Mouse (Mus musculus) forebrain, postnatal 0 days (tissue): ENCODE results near the gene Cbx5. TPM values are rescaled to one million over a fixed set of nuclear protein-coding genes. Genes with fewer than 3 reads are reported as not detected.

ENCODE experiments used
- ATAC-seq: fragments of 200-750 bp; cut with Nextera tagmentation; 2 replicates; pipeline ENCODE4 v1.8.0; 2017; ENCODE audit warnings: mild to moderate bottlenecking, moderate library complexity
- DNase-seq: peaks from one replicate; pipeline ENCODE4 v3.0.0-alpha.2; 2015
- H3K27ac ChIP-seq: fragments of 300-500 bp; sonication (generic); 2 replicates; pipeline ENCODE4 v1.5.1; 2014; ENCODE audit warnings: low read depth, mild to moderate bottlenecking, antibody characterized with exemption, low read length, moderate library complexity, mixed read lengths
- H3K27me3 ChIP-seq: fragments of 300-500 bp; sonication (generic); 2 replicates; pipeline ENCODE4 v1.6.1; 2014; ENCODE audit warnings: mild to moderate bottlenecking, low read length, mixed read lengths; ENCODE audit not compliant: insufficient read depth
- H3K36me3 ChIP-seq: fragments of 300-500 bp; sonication (generic); 2 replicates; pipeline ENCODE4 v1.6.1; 2014; ENCODE audit warnings: mild to moderate bottlenecking, moderate library complexity; ENCODE audit not compliant: insufficient read depth
- H3K4me1 ChIP-seq: fragments of 300-500 bp; sonication (generic); 2 replicates; pipeline ENCODE4 v1.6.1; 2014; ENCODE audit warnings: antibody characterized with exemption; ENCODE audit not compliant: insufficient read depth
- H3K4me2 ChIP-seq: fragments of 300-500 bp; sonication (generic); 2 replicates; pipeline ENCODE4 v1.6.1; 2014; ENCODE audit warnings: low read depth, mild to moderate bottlenecking, moderate library complexity
- H3K4me3 ChIP-seq: fragments of 300-500 bp; sonication (generic); 2 replicates; pipeline ENCODE4 v1.5.1; 2014; ENCODE audit warnings: low read depth, low read length, mixed read lengths
- H3K9ac ChIP-seq: fragments of 300-500 bp; sonication (generic); 2 replicates; pipeline ENCODE4 v1.6.1; 2014; ENCODE audit warnings: mild to moderate bottlenecking
- H3K9me3 ChIP-seq: fragments of 300-500 bp; sonication (generic); 2 replicates; pipeline ENCODE4 v1.6.1; 2016; ENCODE audit warnings: low read length
- CTCF ChIP-seq: sonication (generic); IDR thresholded peaks from 2 replicates; pipeline ENCODE4 v1.5.1; 2016; ENCODE audit warnings: antibody characterized with exemption, control low read depth, low read depth
- WGBS: fragments of 180-500 bp; shearing (Covaris S2); extraction: QIAGEN DNeasy Blood & Tissue Kit; methylation state at CpG from one replicate; pipeline ENCODE4 v1.1.7; 2014; 5-methylcytosine and 5-hydroxymethylcytosine counted together
- polyA plus RNA-seq: library from polyadenylated mRNA; unstranded; fragments of >200 nt; fragmentation: Nextera tagmentation; extraction: Ambion mirVana; gene quantifications from 2 replicates; pipeline ENCODE4 v1.2.1, GENCODE M21; 2015
- total RNA-seq: library from RNA; depleted of rRNA; stranded (reverse); fragments of >200 nt; gene quantifications from 2 replicates; pipeline ENCODE4 v1.2.3, GENCODE M21; 2014

The Cbx5 gene
- total and polyA plus RNA-seq, 2 experiments from 2014 or later: 90.4 to 181 TPM

DNA sequence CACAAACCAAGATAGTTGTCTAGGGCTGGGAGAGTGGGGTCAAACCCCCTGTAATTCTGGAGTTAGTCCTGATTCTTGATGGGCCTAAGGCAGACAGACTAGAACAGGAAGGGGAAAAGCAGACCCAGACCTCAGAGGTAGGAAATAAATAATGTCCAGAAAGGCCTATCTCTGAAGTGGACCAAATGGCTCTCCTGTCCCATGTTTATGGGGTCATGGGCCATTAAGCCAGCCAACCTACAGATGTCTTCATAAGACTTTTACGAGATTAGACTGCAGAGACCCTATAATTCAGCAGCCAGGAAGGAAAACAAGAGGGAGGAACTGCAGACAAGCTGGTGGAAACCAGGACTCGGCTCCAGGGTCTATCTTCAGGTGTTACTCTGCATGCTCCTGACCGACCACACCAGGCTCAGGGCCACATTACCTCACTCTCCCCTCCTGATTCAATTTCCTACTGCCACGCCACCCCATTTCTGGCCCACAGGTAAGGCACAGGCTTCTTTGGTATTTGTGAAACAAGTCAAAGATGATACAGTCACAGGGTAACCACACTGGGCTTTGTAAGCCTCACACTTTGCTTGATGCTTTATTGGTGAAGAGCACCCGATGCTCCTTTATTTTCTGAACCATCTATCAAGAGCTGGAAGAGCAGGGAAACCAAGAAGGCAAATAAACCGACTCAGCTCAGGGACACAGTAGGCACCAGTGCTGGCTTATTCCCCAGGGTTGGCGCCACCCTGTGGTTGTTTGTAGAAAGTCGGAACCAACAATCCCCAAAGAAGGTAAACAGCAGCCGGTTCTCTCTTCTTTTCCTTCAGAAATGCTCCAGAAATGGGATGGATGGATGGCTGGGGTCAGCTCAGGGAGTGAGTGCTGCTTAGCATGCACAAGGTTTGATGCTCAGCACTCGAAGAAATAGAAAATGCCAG lies 48.8 kb downstream of the Cbx5 start:
- Histone ChIP-seq H3K4me3 (no peak overlapping the region), H3K36me3 (peaks cover 25% of the 10 kb centered on the region), H3K9me3 (no peaks in the 10 kb centered on the region), H3K4me1 (no peaks in the 10 kb centered on the region), H3K27me3 (no peaks in the 10 kb centered on the region), H3K4me2 (no peak overlapping the region), H3K27ac (no peak overlapping the region), H3K9ac (no peak overlapping the region)
- peak; percentile 69 for DNase-seq
- WGBS: 65% methylated on average over 10 of the region's 10 CpGs
- ATAC-seq: peak; percentile 71; the same call in 1 of the 2 replicates
- TF ChIP-seq CTCF: peak; percentile 79

DNA sequence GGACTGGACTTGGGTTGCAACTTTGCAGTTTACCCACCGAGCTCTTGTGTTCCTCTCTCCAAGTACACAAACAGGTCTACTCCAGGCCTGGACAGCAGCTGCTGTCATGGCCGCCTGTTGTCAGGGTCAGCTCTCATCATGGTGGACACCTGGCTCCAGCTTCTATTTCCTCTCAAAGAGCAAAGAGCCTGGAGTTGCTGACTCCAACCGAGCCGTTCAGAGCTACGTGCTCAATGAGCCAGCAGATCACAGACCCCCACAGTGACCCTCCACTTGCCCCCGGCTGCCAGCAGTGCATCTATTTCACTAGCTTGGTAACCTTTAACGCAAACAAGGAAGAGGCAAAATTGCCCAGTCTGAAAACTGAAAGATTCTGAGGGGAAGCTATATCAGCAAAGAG lies 49.5 kb downstream of the Cbx5 start:
- Histone ChIP-seq H3K27me3 (no peaks in the 10 kb centered on the region), H3K9me3 (no peaks in the 10 kb centered on the region), H3K9ac (no peak overlapping the region), H3K4me3 (no peak overlapping the region), H3K27ac (no peak overlapping the region), H3K4me1 (no peaks in the 10 kb centered on the region), H3K4me2 (no peak overlapping the region), H3K36me3 (peaks cover 25% of the 10 kb centered on the region)
- no peak for TF ChIP-seq CTCF
- DNase-seq (no peak), ATAC-seq (no peak)
- WGBS: 82% methylated on average over 7 of the region's 7 CpGs

- Histone ChIP-seq H3K27me3 (no peaks in the 10 kb centered on the region), H3K4me1 (peaks cover 7% of the 10 kb centered on the region; the same call in 1 of the 2 replicates), H3K27ac (no peak overlapping the region), H3K36me3 (peaks cover 18% of the 10 kb centered on the region), H3K9me3 (no peaks in the 10 kb centered on the region), H3K4me2 (no peak overlapping the region), H3K9ac (no peak overlapping the region), H3K4me3 (no peak overlapping the region)
- ATAC-seq (no peak), DNase-seq (no peak)
- no peak for TF ChIP-seq CTCF
- 75% methylated on average over 6 of the region's 6 CpGs for WGBS
Measured at GRCm38 (mm10) chr15:103187803-103188202, 51.8 kb downstream of the Cbx5 start.

DNA sequence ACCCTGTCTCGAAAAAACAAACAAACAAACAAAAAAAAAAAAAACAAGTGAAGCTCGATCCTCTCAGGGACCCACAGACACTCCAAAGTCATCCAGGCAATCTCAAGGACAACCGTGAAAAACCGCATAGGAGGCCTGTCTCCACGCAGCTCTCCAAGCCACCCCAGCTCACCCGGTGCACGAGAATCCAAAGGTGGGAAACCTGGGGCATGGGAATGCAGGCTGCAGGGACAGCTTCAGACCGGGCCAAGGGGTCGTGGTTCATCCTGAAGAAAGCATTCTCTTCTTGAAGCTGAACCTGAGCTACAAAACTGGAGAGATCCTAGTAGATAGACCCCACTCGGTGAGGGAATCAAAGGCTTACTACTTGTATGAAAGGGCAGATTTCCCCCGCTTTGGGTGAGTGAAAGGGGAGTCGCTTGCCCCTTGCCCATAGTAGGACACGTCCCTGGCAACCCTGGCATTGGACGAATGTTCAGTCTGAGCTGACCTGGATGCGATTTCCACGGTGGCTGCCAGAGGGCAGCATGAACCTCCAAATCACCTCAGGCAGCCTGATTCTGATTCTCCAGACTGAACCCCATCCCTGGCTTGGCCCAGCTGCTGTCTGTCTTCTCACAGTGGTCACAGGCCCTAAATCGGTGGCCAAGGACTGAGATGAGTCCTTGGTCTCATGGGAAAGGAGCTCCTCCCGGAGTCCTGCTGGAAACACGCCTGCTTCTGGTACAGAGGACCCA lies 54.0 kb downstream of the Cbx5 start:
- no peaks in the 10 kb centered on the region for H3K9me3 ChIP-seq
- H3K4me3 ChIP-seq: no peak overlapping the region
- peak; percentile 76 for TF ChIP-seq CTCF
- H3K27me3 ChIP-seq: peaks cover 9% of the 10 kb centered on the region
- 0 out of 2 replicates have a peak, but pooled peaks have one; percentile 32 for ATAC-seq
- H3K9ac ChIP-seq: no peak overlapping the region
- no peak overlapping the region for H3K4me2 ChIP-seq
- H3K27ac ChIP-seq: no peak overlapping the region
- WGBS: 50% methylated on average over 19 of the region's 19 CpGs
- DNase-seq: peak; percentile 67
- H3K4me1 ChIP-seq: peaks cover 7% of the 10 kb centered on the region; the same call in 1 of the 2 replicates
- H3K36me3 ChIP-seq: 0 out of 2 replicates have a peak, but pooled peaks cover 3% of the 10 kb centered on the region

DNA sequence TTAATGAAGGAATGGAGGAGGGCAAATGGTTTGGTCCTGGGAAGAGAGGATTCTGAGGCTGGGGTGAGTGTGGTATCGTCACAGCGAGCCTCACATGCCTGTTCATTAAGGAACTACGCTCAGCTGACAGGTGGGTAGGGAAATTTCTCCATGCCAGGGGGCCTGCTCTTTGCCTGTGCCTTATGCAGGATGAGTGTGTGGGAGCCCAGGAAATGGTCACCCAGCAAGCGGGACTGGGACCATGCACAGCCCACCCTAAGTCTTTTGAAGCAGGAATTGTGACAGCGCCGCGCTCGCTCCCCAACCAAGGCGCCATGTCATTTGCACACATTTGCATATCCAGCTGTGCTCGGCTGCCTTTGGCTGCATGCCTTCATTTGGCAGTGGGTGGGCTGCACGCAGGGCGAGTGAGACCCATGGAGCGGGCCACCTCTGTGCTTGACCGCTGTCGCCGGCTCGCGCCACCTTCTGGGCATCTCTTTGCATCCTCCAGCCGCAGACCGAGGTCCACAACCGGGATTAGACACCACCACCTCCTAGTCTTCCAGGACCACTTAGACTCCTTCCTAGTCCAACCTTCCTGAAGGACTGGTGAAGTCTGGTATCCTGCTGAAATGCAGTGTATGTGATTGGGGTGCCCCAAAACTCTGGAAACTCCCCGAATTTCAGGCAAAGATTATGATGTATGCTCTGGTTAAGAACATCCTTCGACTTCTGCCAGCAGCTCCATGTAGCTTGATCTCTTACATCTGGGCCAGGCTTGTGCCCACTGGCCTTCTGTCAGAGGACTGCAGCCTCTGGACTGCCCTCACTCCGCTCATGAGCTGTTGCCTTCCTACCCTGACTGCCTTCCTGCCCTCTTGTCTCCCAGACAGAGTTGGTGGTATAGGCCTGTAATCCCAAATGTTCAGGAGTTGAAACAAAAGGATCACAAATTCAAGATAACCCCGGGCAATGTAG lies 55.7 kb downstream of the Cbx5 start:
- H3K9ac ChIP-seq: peak overlapping the region; percentile 35
- H3K4me2 ChIP-seq: peak overlapping the region; percentile 50
- H3K4me3 ChIP-seq: peak overlapping the region; percentile 25
- peak; percentile 32 for TF ChIP-seq CTCF
- ATAC-seq: peak; percentile 42
- 0 out of 2 replicates have a peak, but pooled peaks cover 3% of the 10 kb centered on the region for H3K36me3 ChIP-seq
- peaks cover 7% of the 10 kb centered on the region; the same call in 1 of the 2 replicates for H3K4me1 ChIP-seq
- 13% methylated on average over 25 of the region's 25 CpGs for WGBS
- no peaks in the 10 kb centered on the region for H3K9me3 ChIP-seq
- H3K27ac ChIP-seq: no peak overlapping the region
- peaks cover 19% of the 10 kb centered on the region for H3K27me3 ChIP-seq
- DNase-seq: peak; percentile 51

GRCm38 (mm10) chr15:103183135-103183534 lies 56.5 kb downstream of the Cbx5 start:
- no peaks in the 10 kb centered on the region for H3K9me3 ChIP-seq
- H3K4me3 ChIP-seq: peak overlapping the region; percentile 25
- ATAC-seq (peak; percentile 75), DNase-seq (peak; percentile 81)
- H3K36me3 ChIP-seq: no peaks in the 10 kb centered on the region
- H3K27me3 ChIP-seq: peaks cover 27% of the 10 kb centered on the region
- TF ChIP-seq CTCF: peak; percentile 84
- no peak overlapping the region; the same call in 1 of the 2 replicates for H3K9ac ChIP-seq
- peak overlapping the region; percentile 50 for H3K4me2 ChIP-seq
- no peak overlapping the region for H3K27ac ChIP-seq
- H3K4me1 ChIP-seq: peaks cover 7% of the 10 kb centered on the region; the same call in 1 of the 2 replicates
- WGBS: 2% methylated on average over 21 of the region's 21 CpGs
